Mouse (Mus musculus): Measurements from ENCODE around the gene Ogdh. TPM values are rescaled to one million over a fixed set of nuclear protein-coding genes. Genes with fewer than 3 reads are reported as not detected.

The Ogdh gene
- polyA plus RNA-seq (2012; rRNA removed) = 28.2 and 33.8 TPM in 2 replicates

DNA sequence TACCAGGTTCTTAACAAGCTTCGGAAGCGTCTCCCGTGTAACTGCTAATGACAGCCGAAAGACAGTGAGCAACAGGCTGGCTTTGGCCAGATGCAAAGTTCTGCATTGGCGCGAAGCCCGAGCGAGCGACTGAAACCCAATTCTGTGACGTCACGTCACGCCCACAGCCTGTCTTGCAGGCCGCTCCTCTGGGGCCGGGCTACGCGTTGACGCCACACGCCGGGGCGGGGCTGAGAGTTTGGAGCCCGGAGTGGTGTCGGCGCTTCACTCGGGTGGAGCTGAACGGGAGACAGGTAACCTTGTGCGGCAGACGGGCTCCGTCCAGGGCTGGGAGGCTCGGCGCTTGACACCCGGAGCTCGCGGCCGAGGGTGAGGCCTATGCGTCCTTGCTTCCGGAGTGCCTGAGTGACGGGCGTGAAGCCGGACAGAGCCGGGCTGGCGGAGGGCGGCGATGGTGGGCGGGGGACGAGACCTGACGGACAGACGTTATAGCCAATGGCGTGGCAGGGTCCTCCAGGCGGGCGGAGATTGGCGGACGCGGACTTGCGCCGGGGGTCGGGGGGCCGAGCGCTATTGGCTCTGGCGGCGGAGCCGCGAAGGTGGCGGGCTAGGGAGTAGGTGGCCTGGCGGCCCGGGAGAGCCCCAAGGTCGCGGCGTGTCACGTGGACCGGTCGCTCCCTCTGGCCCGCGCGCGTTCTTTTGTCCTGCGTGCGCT lies at the start of gene Ogdh:
Gene Ogdh, plus strand, starts transcription at position 233 of the 715 bp plus-strand sequence.

DNA sequence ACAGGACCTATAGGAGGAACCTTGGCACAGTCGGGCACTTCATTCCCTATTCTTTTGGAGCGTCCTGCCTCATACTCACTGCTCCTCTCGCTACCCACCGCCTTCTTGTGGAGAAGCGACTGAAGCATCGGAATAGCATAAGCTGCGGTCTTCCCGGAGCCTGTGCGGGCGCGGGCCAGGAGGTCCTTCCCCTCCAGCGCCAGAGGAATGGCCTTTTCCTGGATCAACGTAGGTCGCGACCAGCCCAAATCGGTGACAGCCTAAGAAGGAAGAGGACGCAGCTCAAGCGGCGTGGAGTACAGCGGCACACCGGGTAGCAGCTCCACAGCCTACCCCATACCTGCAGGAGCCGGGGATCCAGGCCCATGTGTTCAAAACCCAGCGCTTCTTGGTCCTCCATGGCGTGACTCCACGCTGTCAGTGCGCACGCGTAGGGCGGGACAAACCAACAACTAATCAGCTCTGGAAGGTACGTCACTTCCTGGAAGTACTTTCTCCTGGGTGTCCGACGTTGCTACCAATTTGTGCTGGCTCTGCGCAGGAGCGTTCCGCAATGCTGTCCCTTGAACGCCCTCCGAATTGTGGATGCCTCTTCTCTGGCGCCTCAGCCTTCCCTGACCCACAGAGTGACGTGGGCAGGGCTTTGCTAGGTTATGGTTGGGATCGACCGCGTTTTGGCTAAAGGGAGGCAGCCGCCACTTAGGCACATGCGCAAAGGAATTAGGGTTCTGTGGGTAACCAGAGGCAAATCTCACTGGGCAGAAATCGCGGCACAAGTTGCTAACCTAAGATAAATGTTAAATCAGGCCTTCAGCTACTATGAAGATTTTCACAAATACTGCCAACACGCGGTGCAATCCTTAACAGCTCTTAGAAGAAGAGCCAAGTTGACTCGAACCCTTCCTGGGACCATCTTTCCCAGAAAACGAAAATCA lies 23.8 kb upstream of the Ogdh start, which contains the start of gene Ddx56:
Gene Ddx56, minus strand, starts transcription at position 453 of the 935 bp plus-strand sequence.

DNA sequence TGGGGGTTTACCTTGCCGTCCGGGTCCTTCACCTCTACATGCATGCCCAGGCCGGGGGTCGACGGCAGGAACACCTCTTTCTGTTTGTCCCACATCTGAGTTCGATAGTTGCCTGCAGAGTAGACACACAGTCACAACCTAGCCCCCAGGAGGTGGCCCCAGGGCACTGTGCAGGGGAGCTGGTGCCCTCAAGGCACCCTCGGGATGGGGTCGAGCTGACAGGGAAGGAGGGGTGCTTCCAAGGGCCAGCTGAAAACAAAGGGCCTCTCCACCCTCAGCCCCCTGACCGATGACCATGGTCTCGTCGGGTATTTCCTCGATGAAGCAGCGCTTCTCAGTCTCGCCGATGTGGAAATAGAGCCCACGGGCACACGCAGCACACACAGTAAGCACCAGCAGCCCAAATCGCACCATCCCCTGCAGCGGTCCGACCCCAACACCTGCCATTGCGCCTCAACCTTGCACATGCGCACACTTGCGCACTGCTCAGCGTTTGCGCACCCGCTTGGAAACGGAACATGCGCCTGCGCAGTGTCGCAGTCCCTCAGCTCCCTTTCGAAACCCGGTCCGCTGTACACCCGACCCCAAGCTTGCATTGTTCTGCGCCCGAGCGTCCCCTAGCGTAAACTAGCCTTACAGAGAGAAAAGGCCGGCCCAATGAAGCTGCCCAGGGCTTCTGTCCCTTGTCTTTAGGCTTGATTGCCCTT lies 16.9 kb upstream of the Ogdh start, which contains the start of gene Tmed4:
Gene Tmed4, minus strand, starts transcription at position 484 of the 707 bp plus-strand sequence.

DNA sequence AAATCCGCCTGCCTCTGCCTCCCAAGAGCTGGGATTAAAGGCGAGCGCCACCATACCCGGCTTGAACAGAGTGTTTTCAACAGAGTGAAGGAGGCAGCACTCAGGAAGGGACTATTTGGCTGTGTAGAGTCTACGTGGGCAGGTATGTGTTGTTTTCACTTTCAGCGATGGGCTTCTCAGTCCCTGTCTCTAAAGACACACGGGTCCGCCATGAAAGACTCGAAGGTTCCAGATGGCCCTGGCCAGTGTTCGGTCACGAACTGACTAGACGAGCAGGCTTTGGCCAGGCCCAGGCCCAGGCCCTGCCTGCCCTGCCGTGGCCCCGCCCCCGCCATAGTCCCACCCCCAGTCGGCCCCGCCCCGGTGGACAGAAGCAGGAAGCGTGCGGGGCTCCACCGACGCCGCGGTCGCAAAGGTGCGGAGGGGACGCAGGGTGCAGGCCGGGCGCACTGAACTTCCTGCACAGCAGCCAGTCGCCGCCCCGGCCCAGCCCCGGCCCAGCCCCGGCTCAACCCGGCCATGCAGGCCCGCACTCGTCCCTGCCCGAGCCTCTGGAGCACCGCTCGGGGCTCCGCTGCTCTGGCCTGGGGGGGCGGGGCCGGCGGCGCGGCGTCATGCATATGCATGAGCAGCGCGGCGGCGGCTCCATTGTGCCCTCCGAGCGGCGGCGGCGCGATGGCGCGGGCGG lies 97.4 kb downstream of the Ogdh start, which contains the start of gene Zmiz2:
Gene Zmiz2, plus strand, starts transcription at position 349 of the 688 bp plus-strand sequence.

Other genes with a start within 250 kb of the Ogdh start
- 2.4 and 2.7 TPM in 2 replicates for gene Camk2b, start 225.3 kb upstream of the Ogdh start, polyA plus RNA-seq (2012; rRNA removed)
- gene A730071L15Rik, start 91.6 kb upstream of the Ogdh start, polyA plus RNA-seq (2012; rRNA removed) = 0.08 and 0.10 TPM in 2 replicates
- gene Nudcd3, start 91.2 kb upstream of the Ogdh start, polyA plus RNA-seq (2012; rRNA removed) = 9.7 and 10.7 TPM in 2 replicates
- gene Npc1l1, start 61.5 kb upstream of the Ogdh start, polyA plus RNA-seq (2012; rRNA removed) = 0.02 and 0.05 TPM in 2 replicates
- 24.9 and 26.7 TPM in 2 replicates for gene Ddx56, start 23.9 kb upstream of the Ogdh start, polyA plus RNA-seq (2012; rRNA removed)
- 63.3 and 69.6 TPM in 2 replicates for gene Tmed4, start 16.8 kb upstream of the Ogdh start, polyA plus RNA-seq (2012; rRNA removed)
- 3.6 and 4.6 TPM in 2 replicates for gene Zmiz2, start 97.4 kb downstream of the Ogdh start, polyA plus RNA-seq (2012; rRNA removed)
- 1,736 and 1,766 TPM in 2 replicates for gene Ppia, start 123.8 kb downstream of the Ogdh start, polyA plus RNA-seq (2012; rRNA removed)
- 57.5 and 58.3 TPM in 2 replicates for gene H2afv, start 152.8 kb downstream of the Ogdh start, polyA plus RNA-seq (2012; rRNA removed)
- 4.2 and 4.3 TPM in 2 replicates for gene Purb, start 184.3 kb downstream of the Ogdh start, polyA plus RNA-seq (2012; rRNA removed)
- gene Myo1g, start 229.3 kb downstream of the Ogdh start, polyA plus RNA-seq (2012; rRNA removed) = 11.2 and 15.7 TPM in 2 replicates

Data from liver, embryonic 18 days (tissue).